Mouse (Mus musculus) CH12.LX (cell line): ENCODE results near the gene Gpr146.

Source experiments
- BHLHE40 ChIP-seq: IDR thresholded peaks from 2 replicates; pipeline ENCODE4 v1.6.1; 2011; ENCODE audit warnings: mild to moderate bottlenecking, low read depth, low read length, improper control_type of control experiment
- CTCF ChIP-seq, 2 experiments: IDR thresholded peaks in 1 of 2; conservative IDR thresholded peaks in 1 of 2; 2 replicates each; pipeline ENCODE4 v1.5.1; 2011 to 2012; ENCODE audit warnings: low read depth in 2 of 2, low read length in 2 of 2, improper control_type of control experiment in 1 of 2, inconsistent platforms in 1 of 2, mild to moderate bottlenecking in 1 of 2, moderate library complexity in 1 of 2
- EP300 ChIP-seq: IDR thresholded peaks from 2 replicates; pipeline ENCODE4 v1.6.1; 2011; ENCODE audit warnings: low read length, improper control_type of control experiment
- MAZ ChIP-seq: IDR thresholded peaks from 2 replicates; pipeline ENCODE4 v1.6.1; 2012; ENCODE audit warnings: low read depth, mild to moderate bottlenecking, inconsistent platforms, low read length, improper control_type of control experiment, moderate library complexity
- NRF1 ChIP-seq: IDR thresholded peaks from 2 replicates; pipeline ENCODE4 v1.6.1; 2014; ENCODE audit warnings: low read depth, mild to moderate bottlenecking, inconsistent platforms, low read length, improper control_type of control experiment, moderate library complexity
- POLR2A ChIP-seq: IDR thresholded peaks from 2 replicates; pipeline ENCODE4 v1.6.1; 2011; ENCODE audit warnings: low read depth, mild to moderate bottlenecking, improper control_type of control experiment, low read length
- TCF12 ChIP-seq: IDR thresholded peaks from 2 replicates; pipeline ENCODE4 v1.6.1; 2014; ENCODE audit warnings: low read depth, mild to moderate bottlenecking, inconsistent platforms, low read length, improper control_type of control experiment
- UBTF ChIP-seq: IDR thresholded peaks from 2 replicates; pipeline ENCODE4 v1.6.1; 2012; ENCODE audit warnings: low read depth, mild to moderate bottlenecking, inconsistent platforms, low read length, improper control_type of control experiment, moderate library complexity
- USF1 ChIP-seq: IDR thresholded peaks from 2 replicates; pipeline ENCODE4 v1.6.1; 2014; ENCODE audit warnings: low read depth, mild to moderate bottlenecking, inconsistent platforms, low read length, improper control_type of control experiment
- USF2 ChIP-seq: conservative IDR thresholded peaks from 2 replicates; pipeline ENCODE4 v1.6.1; 2011; ENCODE audit warnings: low read depth, low read length, improper control_type of control experiment

DNA sequence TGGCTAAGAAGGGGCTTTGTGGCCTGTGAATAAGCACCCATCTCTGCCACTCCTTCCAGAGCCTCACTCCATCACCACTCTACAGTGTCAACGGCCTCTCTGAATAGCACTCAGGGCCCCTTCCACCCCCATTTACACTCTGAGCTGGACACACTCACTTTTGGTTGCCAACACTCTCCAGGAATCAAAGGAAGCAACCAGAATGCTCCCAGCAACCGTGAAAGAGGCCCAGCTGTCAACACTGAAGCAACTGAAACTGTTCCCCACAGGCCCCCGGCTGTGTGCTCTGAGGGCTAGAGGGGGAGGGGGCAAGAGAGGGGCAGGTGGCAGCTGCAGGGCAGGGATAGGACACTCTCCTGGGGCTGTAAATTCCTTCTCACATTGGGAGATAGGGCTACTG is 41.1 kb downstream of the Gpr146 start:
- TF ChIP-seq USF2: no peak
- no peak for TF ChIP-seq CTCF (conservative IDR thresholded peaks at IDR 0.05 in 1 of 2, IDR thresholded peaks at IDR 0.05 in 1 of 2; ENCODE audit: low read depth in 2 of 2, low read length in 2 of 2)
- no peak for TF ChIP-seq EP300
- TF ChIP-seq UBTF: no peak
- TF ChIP-seq MAZ: no peak
- no peak for TF ChIP-seq BHLHE40
- no peak for TF ChIP-seq TCF12
- TF ChIP-seq POLR2A: no peak
- no peak for TF ChIP-seq USF1
- no peak for TF ChIP-seq NRF1
